Mouse (Mus musculus) retina, postnatal 7 days (tissue): ENCODE results near the gene Treml4.
A peak's percentile ranks its signal among the peaks of the same experiment; 100 is the strongest.
"Not testable (repeated sequence)": the region's sequence is repeated elsewhere in the genome, so short reads cannot be mapped to it uniquely, and the experiment has no call there.

Source experiments
- DNase-seq: peaks from one replicate; pipeline ENCODE4 v3.0.0-alpha.2; 2012; ENCODE audit warnings: low read depth, low spot score

Treml4 gene

DNA sequence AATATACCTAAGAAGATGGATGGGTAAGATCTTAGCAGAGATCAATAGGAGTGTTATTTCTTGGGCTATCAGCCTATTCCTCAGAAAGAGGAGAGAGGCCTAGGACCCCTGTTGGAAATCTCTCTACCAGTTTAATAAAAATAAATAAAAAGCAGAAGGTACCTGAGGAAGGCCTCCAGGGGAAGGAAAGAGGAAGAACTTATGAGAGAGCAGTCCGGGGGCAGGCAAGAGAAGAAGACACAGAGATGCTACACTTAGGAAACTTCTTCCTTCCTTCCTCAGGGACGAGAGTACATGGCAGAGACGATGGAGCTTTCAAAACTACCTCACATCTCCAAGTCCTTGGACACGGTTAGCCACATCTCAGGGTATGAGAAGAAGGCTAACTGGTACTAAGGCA lies 10.0 kb downstream of the Treml4 start:
- DNase-seq, result no peak

DNA sequence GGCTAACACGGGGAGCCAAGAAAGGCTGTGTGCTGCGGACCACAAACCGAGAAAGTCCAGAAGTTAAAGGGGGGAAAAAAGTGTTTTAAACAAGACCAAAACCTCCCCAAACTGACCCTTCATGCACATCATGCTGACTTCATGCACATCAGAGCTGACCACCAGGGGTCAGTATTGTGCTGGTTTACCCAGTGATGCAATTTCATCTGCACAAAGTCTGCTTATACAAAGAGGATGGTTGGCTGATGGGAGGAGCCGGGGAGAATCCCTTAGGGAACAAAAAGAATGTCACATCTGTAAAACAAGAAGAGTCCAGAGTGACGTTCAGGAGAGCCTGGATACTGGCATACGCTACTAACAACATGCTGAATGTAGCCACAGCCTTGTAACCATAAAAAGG lies 10.8 kb downstream of the Treml4 start:
- peak; percentile 63 for DNase-seq

DNA sequence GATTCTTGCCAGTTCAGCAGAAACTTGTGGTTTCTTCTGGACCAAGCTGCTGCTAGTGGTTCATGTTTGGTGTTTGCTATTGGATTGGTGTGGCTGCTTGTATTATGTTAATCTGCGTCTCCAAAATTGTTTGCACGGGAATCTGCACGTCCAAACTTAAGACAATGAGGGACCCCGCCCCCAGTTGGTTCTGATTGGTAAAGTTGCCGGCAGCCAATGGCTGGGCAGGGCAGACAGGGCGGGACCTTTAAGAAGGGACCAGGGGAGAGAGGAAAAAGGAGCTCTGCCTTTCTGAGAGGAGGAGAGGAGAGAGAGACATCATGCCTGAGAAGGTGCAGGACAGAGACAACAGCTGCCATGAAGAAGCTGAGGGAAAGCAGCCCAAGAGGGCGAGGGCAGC lies 11.6 kb downstream of the Treml4 start:
- no peak for DNase-seq

DNA sequence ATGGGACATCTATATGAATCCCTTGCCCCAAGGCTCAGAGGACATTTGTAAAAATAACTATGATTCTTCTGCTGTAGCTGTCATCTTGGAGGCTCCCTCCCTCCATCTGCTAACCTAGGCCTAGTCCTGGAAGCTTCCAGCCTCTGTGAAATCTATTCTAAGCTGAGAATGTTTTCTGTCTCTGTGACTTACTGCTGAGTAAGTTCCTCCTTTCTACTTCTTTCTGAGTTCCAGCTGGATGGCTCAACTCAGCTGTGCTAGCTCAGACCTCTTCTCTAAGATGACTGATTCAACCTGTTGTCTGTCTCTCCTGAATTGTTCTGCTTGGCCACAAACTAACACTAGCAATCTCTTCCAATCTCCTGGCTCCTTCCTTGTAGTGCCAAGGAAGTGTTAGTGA lies 14.3 kb downstream of the Treml4 start:
- no peak for DNase-seq

DNA sequence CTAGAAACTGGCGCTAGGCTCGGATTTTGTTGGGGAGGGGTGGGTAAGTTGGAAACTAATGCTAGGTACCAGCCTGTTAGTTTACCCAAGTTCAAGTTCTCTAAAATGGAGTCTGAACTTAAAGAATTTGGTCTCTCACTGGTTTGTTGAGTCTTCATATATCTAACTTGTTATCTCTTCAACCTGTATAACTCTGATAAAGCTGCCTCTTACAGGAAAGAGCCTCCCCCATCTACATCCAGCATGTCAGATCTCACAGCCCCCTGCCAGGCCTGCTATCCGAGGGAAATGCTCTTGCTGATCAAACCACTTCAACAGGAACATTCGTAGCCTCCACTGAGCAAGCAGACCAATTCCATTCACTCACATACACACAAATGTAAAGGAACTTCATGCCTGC lies 14.9 kb downstream of the Treml4 start:
- DNase-seq, result no peak

DNA sequence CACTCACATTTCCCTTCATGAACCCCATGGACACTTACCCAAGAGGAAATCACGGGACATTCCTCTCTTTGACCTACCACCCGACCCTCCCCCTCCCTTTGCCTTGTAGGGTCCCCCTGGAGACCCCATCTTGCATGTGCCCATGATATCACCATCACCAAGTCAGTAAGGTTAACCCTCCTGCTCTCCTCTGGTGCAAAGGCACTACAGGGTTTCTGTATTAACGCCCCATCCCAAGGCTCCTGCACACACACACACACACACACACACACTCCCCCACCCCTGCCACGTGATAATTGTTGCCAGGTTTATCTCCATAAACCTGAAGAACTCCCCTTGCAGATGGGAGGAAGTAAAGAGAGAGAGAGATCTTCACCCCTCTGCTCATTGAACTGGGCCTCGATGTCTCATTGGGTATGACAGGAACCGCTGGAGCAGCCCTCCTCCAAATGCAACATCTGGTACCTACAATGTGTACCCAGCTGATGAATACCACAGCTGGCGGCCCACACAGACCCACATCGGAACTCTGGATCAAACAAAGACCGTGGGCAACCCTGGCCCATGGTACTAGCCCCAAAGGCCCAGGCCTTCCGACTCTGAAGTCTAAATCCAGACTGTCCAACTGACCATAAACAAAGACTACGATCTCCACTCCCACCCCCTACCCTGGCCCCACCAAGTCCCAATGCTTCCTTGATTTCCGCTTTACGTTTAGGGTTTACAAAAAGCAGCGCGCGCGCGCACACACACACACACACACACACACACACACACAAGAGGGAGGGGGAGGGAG lies 17.0 kb downstream of the Treml4 start:
- DNase-seq, result no peak

DNA sequence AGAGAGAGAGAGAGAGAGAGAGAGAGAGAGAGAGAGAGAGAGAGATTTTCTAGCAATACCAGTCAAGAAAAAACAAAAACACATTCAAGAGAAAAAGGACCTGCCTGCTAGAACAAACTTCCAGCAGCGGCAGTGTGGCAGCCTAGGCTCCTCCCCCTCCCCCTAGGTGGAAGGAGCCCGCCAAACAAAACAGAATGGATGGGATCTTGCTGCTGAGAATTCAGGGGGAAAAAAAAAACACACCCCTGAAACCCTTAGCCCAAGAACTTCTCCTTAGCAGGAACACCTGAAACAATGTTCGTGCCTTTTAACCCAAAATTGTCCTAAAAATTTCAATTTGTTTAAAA lies 17.6 kb downstream of the Treml4 start:
- no peak for DNase-seq

DNA sequence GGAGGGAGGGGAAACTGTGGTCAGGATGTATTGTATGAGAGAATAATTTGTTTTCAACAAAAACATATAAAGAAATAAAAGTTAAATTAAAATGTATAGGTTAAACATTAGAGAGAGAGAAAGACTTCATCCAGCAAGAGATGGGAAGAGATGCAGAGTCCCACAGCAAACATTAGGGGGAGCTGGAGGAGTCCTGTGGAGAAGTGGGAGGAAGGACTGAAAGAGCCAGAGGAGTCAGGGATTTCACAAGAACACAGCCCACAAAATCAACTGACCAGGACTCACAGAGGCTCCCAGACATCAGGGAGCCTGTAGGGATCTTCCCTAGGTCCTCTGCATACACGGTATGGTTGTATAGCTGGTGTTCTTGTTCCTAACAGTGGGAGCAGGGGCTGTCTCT lies 22.7 kb downstream of the Treml4 start:
- no peak for DNase-seq

DNA sequence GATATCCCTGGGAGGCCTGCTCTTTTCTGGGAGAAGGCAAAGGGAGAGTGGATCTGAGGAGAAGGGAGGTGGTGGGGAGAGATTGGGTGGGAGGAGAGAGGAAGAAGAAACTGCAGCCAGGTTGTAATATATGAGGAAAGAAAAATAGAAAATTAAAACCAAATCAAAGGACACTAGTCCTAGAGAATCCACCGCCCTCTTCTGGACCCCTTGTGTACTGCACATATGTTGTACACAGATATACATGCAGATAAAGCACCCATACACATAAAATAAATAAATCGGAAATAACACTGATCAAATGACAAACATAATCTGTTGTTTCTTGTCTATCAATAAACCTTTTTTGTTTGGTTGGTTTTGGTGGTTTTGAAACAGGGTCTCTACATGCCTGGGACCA lies 23.2 kb downstream of the Treml4 start:
- DNase-seq, result no peak

DNA sequence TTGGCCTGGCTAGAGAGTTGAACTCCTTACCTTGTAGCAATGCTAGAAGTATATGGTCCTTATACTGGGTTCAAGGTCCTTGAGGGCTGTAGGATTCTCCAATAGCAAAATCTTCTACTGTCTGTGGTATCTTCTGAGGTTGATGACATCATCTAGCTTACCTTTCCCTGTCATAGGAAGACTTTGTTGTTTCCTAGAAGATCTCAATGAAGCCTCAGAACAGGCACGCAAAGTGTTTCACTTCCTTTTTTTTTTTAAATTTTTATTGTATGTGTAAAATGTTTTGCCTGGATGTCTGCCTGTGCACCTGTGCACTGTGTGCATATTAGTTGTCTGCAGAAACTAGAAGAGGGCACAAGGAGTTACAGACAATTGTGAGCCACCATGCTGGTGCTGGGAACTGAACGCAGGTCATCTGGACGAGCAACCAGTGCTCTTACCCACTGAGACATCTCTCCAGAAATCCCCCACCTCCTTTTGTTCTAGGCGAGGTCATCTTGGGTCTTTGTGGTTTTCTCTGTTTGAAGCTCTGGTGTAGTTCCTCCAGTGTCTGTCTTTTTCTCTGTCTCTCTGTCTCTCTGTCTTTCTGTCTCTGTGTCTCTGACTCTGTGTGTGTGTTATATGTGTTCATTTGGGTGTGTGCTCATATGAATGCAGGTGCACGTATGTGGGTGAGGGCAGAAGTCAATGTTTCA lies 29.6 kb downstream of the Treml4 start:
- no peak for DNase-seq

DNA sequence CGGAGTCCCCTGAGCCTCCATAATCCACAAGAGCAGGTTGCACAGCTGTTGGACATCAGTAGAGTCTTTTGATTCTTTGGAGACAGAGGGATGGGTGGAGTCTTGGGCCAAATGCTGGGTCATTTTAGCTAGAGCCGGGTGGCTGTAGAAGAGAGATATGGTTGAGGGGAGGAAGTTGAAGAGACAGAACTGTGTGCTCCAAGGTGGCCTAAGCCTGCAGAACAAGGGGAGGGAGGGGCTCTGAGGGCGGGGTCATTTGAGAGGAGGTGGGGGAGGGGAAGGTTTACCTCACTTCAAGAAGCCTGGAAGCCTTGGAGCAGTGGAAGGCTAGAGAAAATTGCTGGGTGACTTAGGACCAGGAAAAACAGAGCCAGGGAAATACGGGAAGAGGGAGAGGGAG lies 35.1 kb downstream of the Treml4 start, which contains the start of gene Treml2:
TSS of gene Treml2 (plus strand) at position 296 of the 400 bp plus-strand sequence.
- DNase-seq, result no peak

DNA sequence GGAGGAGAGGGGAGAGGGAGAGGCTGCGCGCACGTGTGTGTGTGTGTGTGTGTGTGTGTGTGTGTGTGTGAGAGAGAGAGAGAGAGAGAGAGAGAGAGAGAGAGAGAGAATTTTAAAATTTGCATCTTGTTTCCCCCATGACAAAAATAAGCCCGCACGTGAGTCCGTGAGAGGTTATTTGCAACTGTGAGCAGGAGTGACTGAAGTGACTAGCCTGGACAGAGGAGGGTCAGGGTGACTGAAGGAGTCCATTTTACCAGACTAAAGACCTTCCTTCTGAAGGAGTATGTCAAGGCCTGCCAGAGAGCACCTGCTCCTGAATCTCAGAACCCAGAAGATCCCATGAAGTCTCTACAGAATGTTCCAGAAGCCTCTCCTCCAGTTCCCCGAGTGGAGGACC lies 35.7 kb downstream of the Treml4 start:
- no peak for DNase-seq

DNA sequence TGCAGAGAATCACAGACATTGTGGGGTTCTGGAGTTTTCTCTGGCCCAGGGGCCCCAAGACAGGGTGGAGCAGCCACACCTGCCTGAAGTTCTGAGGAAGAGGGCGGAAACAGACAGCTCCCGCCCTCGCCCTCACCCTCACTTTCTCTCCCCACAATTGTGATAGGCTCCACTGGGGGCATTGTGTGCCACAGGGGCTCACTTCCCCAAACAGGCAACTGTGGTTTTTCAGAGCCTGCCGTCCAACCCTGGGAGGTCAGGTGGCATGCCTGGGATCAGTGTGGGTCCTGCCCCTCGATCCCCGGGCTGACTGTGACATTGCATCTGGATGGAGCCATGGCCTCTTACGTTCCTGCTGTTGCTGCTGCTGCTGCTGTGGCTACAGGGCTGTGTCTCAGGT lies 36.1 kb downstream of the Treml4 start:
- DNase-seq, result no peak

DNA sequence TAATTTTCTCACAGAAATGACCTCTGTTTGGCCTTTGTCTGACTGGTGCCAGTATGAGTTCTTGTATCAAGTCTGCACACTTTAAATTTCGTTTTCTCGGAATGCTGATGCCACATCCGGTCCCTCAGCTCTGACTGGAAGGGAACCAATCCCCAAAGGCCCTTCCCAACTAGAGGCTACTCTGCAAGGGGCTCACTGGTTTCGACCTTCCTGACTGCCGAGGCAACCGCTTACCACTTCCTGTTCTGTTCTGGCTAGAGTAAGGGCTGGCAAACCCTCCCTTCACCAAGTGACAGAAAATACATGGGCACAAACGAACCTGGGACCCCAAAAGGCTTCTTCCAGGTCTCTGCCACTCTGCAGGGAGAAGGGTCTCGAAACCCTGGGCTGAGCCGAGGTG lies 36.8 kb downstream of the Treml4 start:
- no peak for DNase-seq

DNA sequence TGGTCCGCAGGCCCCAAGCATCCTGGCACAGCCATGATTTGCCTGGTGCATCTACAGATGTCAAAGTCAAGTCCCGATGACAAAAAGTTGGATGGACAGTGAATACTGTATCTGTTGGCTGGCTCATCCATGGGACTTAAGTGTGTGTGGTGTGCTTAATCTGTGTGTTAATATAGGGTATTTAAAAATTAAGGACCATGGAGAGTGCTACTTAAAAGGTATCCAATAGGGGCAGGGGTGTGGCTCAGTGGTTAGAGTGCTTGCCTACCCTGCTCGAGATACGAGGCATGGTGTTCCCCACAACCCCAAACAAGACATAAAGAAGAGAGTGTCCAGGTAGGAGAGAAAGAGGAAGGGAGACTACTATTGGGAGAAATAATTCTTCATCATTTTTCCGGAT lies 37.7 kb downstream of the Treml4 start:
- no peak for DNase-seq

DNA sequence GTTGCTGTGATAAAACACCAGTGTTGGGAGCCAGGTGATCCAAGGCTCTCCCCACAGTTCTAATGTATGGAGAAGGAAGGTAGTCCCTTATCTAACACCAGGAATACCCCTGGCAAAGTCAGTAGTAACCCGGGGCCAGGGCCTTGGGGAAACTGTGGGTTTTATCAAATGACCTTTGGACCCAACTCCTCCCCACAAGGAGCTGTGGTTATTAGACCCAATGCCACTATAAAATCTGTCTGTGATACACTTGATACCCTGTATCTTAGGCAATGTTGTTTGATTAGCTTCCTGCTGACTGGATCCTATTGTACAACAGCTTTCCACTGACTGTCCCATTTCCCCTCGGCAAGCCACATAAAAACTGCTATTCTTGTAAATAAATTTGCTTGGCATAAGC lies 48.0 kb downstream of the Treml4 start:
- no peak for DNase-seq

DNA sequence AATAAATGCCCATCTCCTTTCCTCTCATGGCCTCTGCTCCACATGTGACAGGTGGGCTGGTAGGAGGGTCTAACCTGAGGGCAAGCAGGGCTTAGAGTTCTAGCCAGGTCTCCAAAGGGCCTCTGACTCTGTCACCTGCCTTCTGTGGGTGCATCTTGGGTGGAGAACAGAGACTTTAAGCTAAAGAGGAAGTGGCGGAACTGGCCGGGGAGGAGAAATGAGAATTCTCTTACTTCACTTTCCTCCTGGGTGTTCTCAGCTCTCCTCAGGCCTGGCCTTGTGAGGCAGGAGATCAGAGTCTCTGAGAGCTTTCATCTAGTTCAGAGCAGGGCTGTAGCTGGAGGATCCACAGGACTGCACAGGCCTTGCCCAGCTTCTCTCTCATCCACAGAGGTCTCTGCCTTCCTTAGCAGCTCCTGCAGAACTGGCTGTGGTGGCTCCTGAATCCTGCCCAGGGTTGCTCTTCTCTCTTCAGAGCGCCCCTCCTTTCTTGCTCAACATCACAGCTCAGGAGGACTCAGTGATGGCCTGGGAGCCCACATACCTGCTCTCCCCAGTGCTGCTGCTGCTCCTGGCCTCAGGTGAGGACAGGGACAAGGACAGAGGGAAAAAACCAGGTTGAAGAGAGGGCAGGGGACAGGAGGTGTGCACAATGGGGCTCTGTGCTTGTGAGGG lies 51.9 kb downstream of the Treml4 start, which contains the start of gene B430306N03Rik:
TSS of gene B430306N03Rik (plus strand) at position 237 of the 675 bp plus-strand sequence.
- not testable (repeated sequence) for DNase-seq

DNA sequence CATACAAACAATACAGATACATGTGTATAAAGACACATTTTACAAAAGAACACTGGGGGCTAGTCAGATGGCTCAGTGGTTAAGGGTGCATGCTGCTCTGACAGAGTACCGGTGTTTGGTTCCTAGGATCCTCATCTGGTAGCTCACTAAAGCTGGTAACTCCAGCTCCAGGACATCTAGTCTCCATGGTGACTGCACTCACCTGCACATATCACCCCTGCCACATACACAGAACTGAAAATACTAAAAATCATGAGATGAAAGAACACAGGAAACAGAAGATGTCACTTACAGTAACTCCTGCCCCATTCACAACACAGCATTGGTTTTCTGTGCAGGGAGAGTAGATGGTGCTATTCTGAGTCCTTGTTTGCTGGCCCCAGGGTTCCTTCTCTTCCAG lies 54.6 kb downstream of the Treml4 start:
- DNase-seq, result no peak

DNA sequence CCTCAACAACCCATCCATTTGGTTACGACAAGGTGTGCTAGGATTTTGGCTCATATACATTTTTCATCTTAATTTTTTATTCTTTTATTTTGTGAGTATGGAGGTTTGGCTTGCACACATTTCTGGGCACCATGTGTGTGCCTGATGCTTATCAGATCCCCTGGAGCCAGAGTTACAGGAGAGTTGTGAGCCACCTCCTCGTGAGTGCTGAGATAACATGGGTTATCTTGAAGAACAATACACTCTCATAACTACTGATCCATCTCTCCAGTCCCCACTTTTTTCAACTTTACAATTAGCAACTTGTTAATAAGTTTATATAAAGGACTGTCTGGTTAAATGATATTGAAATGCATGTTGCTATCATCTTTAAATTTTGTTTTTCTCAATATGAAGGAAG lies 57.2 kb downstream of the Treml4 start:
- DNase-seq, result no peak

DNA sequence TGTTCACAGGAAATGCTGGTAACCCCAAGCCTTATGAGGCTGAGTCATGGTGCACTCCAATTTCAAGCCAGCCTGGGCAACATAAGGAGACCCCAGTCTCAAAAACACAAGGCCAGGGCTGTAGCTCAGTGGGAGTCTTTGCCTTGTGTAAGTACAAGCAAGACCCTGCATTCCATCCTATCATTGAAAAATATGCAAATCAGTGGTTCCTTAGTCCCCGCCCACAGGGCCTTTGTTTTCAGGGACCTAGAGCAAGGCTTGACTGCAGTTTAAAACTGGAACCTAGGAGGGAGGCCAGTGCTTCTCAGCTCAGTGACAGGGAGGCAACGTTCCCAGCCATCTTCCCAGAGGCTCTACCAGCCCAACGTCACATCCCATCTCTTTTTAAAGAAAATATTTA lies 59.1 kb downstream of the Treml4 start:
- no peak for DNase-seq

DNA sequence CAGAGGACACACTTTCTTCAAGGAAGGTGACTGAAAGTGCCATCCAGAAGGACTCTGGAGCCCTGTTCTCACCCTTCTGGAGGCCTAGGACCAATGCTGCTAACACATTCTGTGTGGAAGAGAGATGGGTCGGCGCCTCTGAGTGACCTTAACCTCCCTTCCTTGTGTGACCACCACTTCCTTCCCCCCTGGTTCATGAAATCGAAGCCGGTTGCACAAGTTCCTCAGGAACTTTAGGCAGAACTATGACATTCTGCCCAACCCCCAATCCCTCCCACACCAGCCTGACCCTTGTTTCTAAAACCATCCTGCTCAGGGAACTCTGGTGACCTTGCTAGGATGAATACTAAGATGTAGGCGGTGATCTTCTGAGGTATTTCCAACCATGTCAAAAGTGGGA lies 60.2 kb downstream of the Treml4 start:
- DNase-seq, result no peak
